Mouse (Mus musculus) layer of hippocampus, adult 9-10 months (tissue): ENCODE results near the gene Arid1b.

Source experiments
- DNase-seq: peaks from one replicate; pipeline ENCODE4 v3.0.0; 2022; ENCODE audit warnings: low spot score

Gene Arid1b

GRCm38 (mm10) chr17:5321589-5322225, 327.6 kb downstream of the Arid1b start:
- DNase-seq, result no peak

GRCm38 (mm10) chr17:5322594-5322993, 328.5 kb downstream of the Arid1b start:
- no peak for DNase-seq

- DNase-seq, result no peak
These were observed 329.6 kb downstream of the Arid1b start for GRCm38 (mm10) chr17:5323746-5324145.

GRCm38 (mm10) chr17:5324236-5324876, 330.2 kb downstream of the Arid1b start:
- DNase-seq, result no peak

- no peak for DNase-seq
These were observed 332.6 kb downstream of the Arid1b start for GRCm38 (mm10) chr17:5326689-5327088.

GRCm38 (mm10) chr17:5327480-5328180, 333.5 kb downstream of the Arid1b start:
- no peak for DNase-seq

GRCm38 (mm10) chr17:5329478-5329877, 335.3 kb downstream of the Arid1b start:
- DNase-seq, result no peak

- DNase-seq, result no peak
These were observed 335.9 kb downstream of the Arid1b start for GRCm38 (mm10) chr17:5330063-5330462.

- no peak for DNase-seq
These were observed 336.5 kb downstream of the Arid1b start for GRCm38 (mm10) chr17:5330644-5331043.

- no peak for DNase-seq
These were observed 337.3 kb downstream of the Arid1b start for GRCm38 (mm10) chr17:5331387-5331786.

GRCm38 (mm10) chr17:5334567-5334966, 340.4 kb downstream of the Arid1b start:
- no peak for DNase-seq

- DNase-seq, result no peak
These were observed 350.3 kb downstream of the Arid1b start for GRCm38 (mm10) chr17:5344426-5344825.

- no peak for DNase-seq
These were observed 351.7 kb downstream of the Arid1b start for GRCm38 (mm10) chr17:5345810-5346209.

- no peak for DNase-seq
These were observed 358.8 kb downstream of the Arid1b start for GRCm38 (mm10) chr17:5352901-5353300.

GRCm38 (mm10) chr17:5360759-5361158, 366.6 kb downstream of the Arid1b start:
- DNase-seq, result no peak

GRCm38 (mm10) chr17:5365992-5366398, 371.9 kb downstream of the Arid1b start:
- no peak for DNase-seq

- DNase-seq, result no peak
These were observed 376.9 kb downstream of the Arid1b start for GRCm38 (mm10) chr17:5371032-5371431.

- no peak for DNase-seq
These were observed 377.4 kb downstream of the Arid1b start for GRCm38 (mm10) chr17:5371521-5371920.

- DNase-seq, result no peak
These were observed 378.8 kb downstream of the Arid1b start for GRCm38 (mm10) chr17:5372951-5373350.

GRCm38 (mm10) chr17:5377151-5377929, 383.2 kb downstream of the Arid1b start:
- DNase-seq, result no peak

- no peak for DNase-seq
These were observed 383.8 kb downstream of the Arid1b start for GRCm38 (mm10) chr17:5377930-5378310.

GRCm38 (mm10) chr17:5385694-5386093, 391.6 kb downstream of the Arid1b start:
- no peak for DNase-seq
